Mouse (Mus musculus) layer of hippocampus, postnatal 14 days (tissue): ENCODE results near the gene Cacnb2. TPM values are rescaled to one million over a fixed set of nuclear protein-coding genes. Genes with fewer than 3 reads are reported as not detected.

Experiments used
- DNase-seq, 2 experiments: peaks; one replicate each; pipeline ENCODE4 v3.0.0; 2021 to 2022; ENCODE audit warnings: low spot score in 2 of 2, mixed read lengths in 1 of 2
- total RNA-seq, 2 experiments: library from RNA; stranded (reverse); gene quantifications; 2 replicates each; pipeline ENCODE4 v1.2.3; 2021

Gene Cacnb2
- total RNA-seq, 2 experiments from 2014 or later, result 72.3 to 81.4 TPM

DNA sequence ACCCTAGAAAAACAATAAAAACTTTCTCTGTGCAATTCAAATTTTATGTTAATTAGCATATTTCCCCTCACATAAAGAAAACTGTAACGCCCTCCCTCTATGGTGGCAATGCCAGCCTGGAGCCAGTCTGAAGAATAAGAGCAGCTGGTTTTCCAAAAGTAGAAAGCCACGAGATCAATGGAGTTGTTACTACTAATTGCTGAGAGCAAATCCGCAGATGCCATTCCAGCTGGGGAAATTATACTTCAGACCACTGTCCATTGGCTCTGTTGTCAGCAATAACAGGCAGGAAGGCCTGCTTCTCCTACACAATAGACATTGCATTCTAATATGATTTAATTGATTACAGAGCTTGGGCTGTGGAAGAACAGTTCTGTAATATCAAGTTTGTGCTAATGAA lies 257.5 kb downstream of the Cacnb2 start:
- no peak for DNase-seq

DNA sequence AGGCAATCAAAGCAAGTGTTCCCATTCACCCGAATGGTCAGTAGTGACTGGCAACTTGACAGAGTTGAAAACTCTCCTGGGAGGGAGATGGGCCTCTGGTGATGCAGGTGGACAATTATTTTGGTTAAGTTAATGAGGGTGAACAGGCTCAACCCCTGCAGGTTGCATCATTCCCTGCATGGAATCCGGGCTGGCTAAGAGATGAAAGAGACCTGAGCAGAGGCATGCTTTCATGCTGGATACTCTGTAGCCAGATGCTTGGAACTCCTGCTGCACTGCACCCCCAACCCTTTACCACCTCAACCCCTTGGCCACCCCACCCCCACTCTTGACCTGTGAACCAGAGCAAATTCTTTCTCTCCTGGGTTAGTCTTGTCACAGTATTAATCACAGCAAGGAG lies 258.7 kb downstream of the Cacnb2 start:
- DNase-seq, result no peak

- no peak for DNase-seq
Observed at GRCm38 (mm10) chr2:14862981-14863380, 260.1 kb downstream of the Cacnb2 start.

- DNase-seq, result no peak
Observed at GRCm38 (mm10) chr2:14873116-14873515, 270.2 kb downstream of the Cacnb2 start.

DNA sequence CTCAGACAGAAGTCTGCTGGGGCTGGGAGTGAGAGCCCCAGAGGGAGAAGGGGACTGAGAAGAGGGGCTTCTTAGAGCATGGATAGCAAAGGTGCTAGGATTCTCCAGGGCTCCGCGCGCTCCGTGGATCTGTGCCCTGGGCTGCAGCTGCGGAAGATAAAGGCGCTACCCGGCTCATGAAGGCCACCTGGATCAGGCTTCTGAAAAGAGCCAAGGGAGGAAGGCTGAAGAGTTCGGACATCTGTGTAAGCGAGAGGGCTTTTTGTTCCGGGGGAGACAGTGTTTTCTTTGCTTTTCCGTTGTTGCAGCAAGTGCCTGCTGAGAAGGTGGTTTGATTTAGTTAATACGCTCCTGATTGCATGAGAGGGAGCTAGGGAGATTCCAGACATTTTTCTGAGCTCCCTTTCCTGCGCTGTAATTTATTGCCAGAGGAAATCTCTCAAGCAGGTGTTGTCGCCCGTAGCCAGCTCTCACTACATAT lies 270.9 kb downstream of the Cacnb2 start:
- DNase-seq, result no peak

DNA sequence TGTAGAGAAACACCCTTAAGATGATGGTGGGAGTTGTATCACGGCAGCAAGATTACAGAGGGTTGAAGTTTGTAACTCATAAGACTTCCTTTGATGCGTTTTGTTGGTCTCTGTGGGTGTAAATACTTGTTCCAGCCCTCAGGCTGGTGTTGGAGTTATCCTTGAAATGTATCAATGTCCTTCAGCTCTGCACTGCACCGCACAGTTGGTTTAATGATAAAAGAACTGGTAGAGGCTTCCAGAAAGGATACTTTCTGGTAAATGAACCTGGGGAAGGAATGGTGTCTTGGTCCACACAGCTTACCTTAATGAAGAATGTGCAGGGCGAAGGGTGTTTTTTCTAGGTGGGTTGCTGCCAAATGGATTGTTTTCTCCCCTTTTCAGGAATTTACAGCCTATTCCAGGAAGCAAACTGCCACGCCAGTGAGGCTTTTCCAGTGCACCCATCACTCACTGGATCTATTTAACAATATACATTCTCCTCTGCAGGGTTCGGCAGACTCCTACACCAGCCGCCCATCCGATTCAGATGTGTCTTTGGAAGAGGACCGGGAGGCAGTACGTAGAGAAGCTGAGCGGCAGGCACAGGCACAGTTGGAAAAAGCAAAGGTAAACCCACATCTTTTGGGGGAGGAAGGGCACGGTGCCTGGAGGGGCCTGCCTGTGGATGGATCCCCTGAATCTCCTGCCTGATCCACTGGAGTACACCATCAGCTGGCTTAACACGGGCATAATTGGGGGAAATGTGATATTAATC lies 271.6 kb downstream of the Cacnb2 start:
- peak in 1 of 2 experiments; percentile 20 for DNase-seq

DNA sequence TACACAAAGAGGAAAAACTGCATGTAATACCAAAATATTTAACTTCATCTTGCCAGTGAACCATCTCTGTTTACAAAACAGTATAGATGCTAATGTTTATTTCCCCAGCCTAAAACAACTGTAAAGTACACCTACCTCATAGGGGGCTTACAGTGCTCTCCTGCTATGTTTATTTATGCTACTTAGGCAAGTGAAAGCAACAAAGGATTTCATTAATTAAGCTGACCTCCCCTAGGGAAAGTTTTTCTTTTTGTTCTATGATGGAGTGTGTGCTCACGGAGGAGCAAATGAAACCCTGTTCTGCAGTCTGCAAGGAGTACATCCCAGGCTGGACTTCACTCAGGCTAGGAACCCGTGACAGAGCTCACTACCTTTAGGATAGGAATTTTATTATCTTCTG lies 272.2 kb downstream of the Cacnb2 start:
- DNase-seq, result no peak

DNA sequence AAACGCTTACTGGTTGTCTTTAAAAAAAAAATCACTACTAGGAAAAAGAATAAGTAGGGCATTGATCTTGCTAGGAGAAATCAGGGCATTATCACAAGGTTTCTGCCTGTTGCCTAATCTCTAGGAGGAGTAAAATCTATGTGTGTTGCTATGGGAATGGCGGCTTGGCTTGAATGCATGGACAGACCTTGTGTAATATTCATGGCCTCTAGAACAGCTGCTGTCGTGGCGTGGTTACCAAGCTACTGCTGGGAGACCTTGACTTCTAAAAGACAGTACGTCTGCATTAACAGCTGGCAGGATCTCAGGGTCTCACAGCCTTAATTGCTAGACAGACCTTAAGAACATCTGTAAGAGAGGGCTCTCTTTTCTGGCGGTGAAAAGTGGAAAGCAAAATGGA lies 272.7 kb downstream of the Cacnb2 start:
- no peak for DNase-seq

DNA sequence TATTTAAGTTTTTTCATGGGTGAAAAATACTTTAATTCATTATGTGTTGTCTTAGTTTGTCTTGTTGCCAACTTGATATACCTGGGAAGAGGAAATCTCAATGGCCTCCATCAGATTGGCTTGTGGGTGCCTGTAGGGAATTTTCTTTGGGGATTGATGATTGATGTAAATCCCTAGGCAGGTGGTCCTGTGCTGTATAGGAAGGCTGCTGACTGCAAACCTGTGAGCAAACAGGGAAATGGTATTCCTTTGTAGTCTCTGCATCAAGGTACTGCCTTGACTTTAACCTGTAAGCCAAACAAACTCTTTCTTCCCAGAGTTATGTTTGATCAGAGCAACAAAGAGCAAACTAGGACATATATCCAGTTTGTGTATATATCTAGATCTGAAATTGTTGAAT lies 276.1 kb downstream of the Cacnb2 start:
- no peak for DNase-seq

- no peak for DNase-seq
Observed at GRCm38 (mm10) chr2:14883460-14883859, 280.6 kb downstream of the Cacnb2 start.

GRCm38 (mm10) chr2:14888406-14889195 lies 285.7 kb downstream of the Cacnb2 start:
- DNase-seq, result no peak

GRCm38 (mm10) chr2:14903837-14904236 lies 300.9 kb downstream of the Cacnb2 start:
- no peak for DNase-seq

GRCm38 (mm10) chr2:14904865-14905264 lies 302.0 kb downstream of the Cacnb2 start:
- no peak for DNase-seq

GRCm38 (mm10) chr2:14907124-14907925 lies 304.4 kb downstream of the Cacnb2 start:
- DNase-seq, result no peak

DNA sequence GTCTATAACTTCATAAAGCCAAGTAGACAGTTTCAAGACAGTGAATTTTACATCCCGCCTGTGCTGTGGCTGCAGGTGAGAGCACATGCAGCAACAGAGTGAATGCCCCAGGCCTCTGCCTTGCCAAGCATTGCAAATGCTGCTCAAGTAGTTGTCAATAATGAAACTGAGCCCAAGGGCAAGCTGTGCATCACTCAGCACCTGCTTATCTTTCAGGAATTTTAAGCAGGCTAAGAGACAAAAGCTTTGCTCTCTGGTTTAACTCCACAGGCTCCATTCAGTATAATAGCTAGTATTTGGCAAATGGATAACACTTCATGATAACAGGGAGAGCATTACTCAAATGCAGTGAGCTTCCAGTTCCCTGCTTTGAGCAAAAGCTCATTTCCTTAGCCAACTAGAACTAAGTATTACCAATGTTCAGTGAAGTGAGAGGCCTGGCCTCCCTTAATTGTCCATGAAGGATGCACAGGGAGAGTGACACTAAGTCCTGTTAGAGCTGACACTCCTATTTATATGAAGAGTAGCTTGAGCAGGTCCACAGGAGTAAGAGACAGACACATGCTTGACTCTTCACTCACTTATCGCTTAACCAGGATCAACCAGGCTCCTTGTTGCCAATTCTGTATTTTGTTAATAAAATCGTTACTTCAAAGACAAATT lies 314.8 kb downstream of the Cacnb2 start:
- no peak for DNase-seq

DNA sequence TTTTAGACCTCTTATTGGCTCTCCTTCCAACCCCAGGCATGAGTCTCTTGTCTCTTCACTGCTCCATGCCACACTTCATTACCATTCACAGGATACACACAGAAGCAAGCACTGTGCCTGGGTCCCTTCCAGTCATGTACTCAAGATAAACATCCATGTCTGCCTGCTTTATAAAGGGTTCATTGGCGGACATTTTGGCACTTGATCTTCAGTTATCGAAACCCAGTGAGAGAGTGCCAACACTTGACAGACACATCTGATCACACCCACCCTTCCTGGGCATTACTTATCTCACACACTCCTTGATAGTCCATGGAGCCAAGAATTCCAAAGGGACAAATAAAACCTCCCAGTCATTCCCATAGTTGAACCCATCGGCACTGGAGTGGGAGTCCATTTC lies 327.0 kb downstream of the Cacnb2 start:
- DNase-seq, result no peak

- no peak for DNase-seq
Observed at GRCm38 (mm10) chr2:14931968-14932367, 329.1 kb downstream of the Cacnb2 start.

GRCm38 (mm10) chr2:14936492-14936891 lies 333.6 kb downstream of the Cacnb2 start:
- DNase-seq, result peak in 1 of 2 experiments; percentile 19

DNA sequence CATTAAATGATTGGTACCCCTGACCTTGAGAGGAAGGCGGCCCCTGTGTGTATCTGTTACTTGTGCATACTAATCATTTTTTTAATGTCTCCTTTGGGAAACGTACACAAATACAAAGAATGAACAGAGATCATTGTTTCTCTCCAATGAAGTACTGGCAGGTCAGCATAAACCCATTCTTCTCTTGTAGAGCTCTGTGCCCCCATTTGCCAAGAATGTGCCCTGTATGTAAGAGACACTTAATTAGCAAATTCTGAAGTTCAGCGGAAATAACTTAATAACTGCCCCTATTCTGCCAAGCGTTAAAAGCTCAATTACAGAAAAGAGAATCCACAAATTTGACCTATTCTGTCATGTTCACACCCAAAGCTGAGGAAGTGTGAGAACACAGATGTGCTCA lies 339.4 kb downstream of the Cacnb2 start:
- no peak for DNase-seq

GRCm38 (mm10) chr2:14943691-14944357 lies 340.9 kb downstream of the Cacnb2 start:
- no peak for DNase-seq
